Comparison of ENCODE assay signal across 7 mouse cellular contexts in genomic region chr11:75587493-75588284, GRCm38 (mm10). TPM values are rescaled to one million over a fixed set of nuclear protein-coding genes. Genes with fewer than 3 reads are reported as not detected.
A peak's percentile ranks its signal among the peaks of the same experiment; 100 is the strongest.
DNase-seq lines count a peak whose midpoint lies in the region; ATAC-seq lines count a peak whose summit lies in the region.

Gene Pitpna, plus strand, starts transcription at chr11:75588097.

- peaks cover 3% of the 10 kb centered on the region; the same call in 1 of the 2 replicates for H3K4me1 ChIP-seq in embryonic facial prominence, embryonic 11.5 days (ENCODE audit: control insufficient read depth, insufficient read depth, low read length)
- H3K4me1 ChIP-seq in limb, embryonic 11.5 days (ENCODE audit: control insufficient read depth, insufficient read depth, low read length) = peaks cover 12% of the 10 kb centered on the region
- peaks cover 12% of the 10 kb centered on the region for H3K4me1 ChIP-seq in midbrain, embryonic 14.5 days (ENCODE audit: control insufficient read depth, insufficient read depth, low read length)

- peak within 1 kb of the TSS; percentile 92 for H3K4me3 ChIP-seq in embryonic facial prominence, embryonic 11.5 days (ENCODE audit: low read depth, low read length)
- H3K4me3 ChIP-seq in limb, embryonic 11.5 days (ENCODE audit: low read depth, low read length) = peak within 1 kb of the TSS; percentile 96
- H3K4me3 ChIP-seq in midbrain, embryonic 14.5 days (replicated peaks; ENCODE audit: low read depth, low read length) = peak within 1 kb of the TSS; percentile 92

- no peaks in the 10 kb centered on the region for H3K27me3 ChIP-seq in embryonic facial prominence, embryonic 11.5 days (ENCODE audit: control insufficient read depth, insufficient read depth, low read length)
- H3K27me3 ChIP-seq in limb, embryonic 11.5 days (ENCODE audit: control insufficient read depth, insufficient read depth, low read length) = no peaks in the 10 kb centered on the region
- H3K27me3 ChIP-seq in midbrain, embryonic 14.5 days (ENCODE audit: control insufficient read depth, insufficient read depth, low read length) = no peaks in the 10 kb centered on the region

- WGBS in embryonic facial prominence, embryonic 11.5 days = 5% methylated on average over 48 of the region's 49 CpGs
- 6% methylated on average over 49 of the region's 49 CpGs for WGBS in limb, embryonic 11.5 days
- WGBS in midbrain, embryonic 14.5 days = 5% methylated on average over 49 of the region's 49 CpGs

- no peaks in the 10 kb centered on the region for H3K9me3 ChIP-seq in embryonic facial prominence, embryonic 11.5 days (replicated peaks; ENCODE audit: control insufficient read depth, low read length)
- no peaks in the 10 kb centered on the region for H3K9me3 ChIP-seq in limb, embryonic 11.5 days (ENCODE audit: control insufficient read depth, low read length)
- no peaks in the 10 kb centered on the region for H3K9me3 ChIP-seq in midbrain, embryonic 14.5 days (ENCODE audit: control insufficient read depth, low read length)

- peak; percentile 98 for DNase-seq in adrenal gland, postnatal 14 days
- DNase-seq in embryonic facial prominence, embryonic 11.5 days (ENCODE audit: low spot score) = peak; percentile 97
- DNase-seq in heart, adult 11 months = peak; percentile 100
- peak; percentile 96 for DNase-seq in kidney, adult 18-20 months
- peak; percentile 94 for DNase-seq in limb, embryonic 11.5 days (ENCODE audit: low spot score)
- peak; percentile 97 for DNase-seq in midbrain, embryonic 14.5 days
- peak; percentile 95 to 97 for DNase-seq in spleen, adult 18-20 months

- peak within 1 kb of the TSS; percentile 86 for H3K9ac ChIP-seq in embryonic facial prominence, embryonic 11.5 days (replicated peaks; ENCODE audit: low read length)
- peak within 1 kb of the TSS; percentile 87 for H3K9ac ChIP-seq in limb, embryonic 11.5 days (ENCODE audit: low read length)
- H3K9ac ChIP-seq in midbrain, embryonic 14.5 days (replicated peaks; ENCODE audit: low read length) = peak within 1 kb of the TSS; percentile 97

- peak within 1 kb of the TSS; percentile 77 for H3K27ac ChIP-seq in embryonic facial prominence, embryonic 11.5 days (replicated peaks; ENCODE audit: low read depth, low read length)
- H3K27ac ChIP-seq in limb, embryonic 11.5 days (replicated peaks; ENCODE audit: low read depth, low read length) = peak within 1 kb of the TSS; percentile 53; the same call in 1 of the 2 replicates
- peak within 1 kb of the TSS; percentile 90 for H3K27ac ChIP-seq in midbrain, embryonic 14.5 days (replicated peaks; ENCODE audit: low read depth, low read length)

- no peaks in the 10 kb centered on the region for H3K36me3 ChIP-seq in embryonic facial prominence, embryonic 11.5 days (replicated peaks; ENCODE audit: control insufficient read depth, insufficient read depth, low read depth, low read length)
- no peaks in the 10 kb centered on the region for H3K36me3 ChIP-seq in limb, embryonic 11.5 days (ENCODE audit: control insufficient read depth, insufficient read depth, low read length)
- peaks cover 6% of the 10 kb centered on the region for H3K36me3 ChIP-seq in midbrain, embryonic 14.5 days (ENCODE audit: control insufficient read depth, insufficient read depth, low read length)

- peak; percentile 86 for ATAC-seq in embryonic facial prominence, embryonic 11.5 days (replicated peaks; ENCODE audit: insufficient number of reproducible peaks, low FRiP score, low TSS enrichment, low read depth)
- peak; percentile 85 for ATAC-seq in limb, embryonic 11.5 days (ENCODE audit: insufficient number of reproducible peaks, low FRiP score, low TSS enrichment, low read depth)
- peak; percentile 95 for ATAC-seq in midbrain, embryonic 14.5 days (ENCODE audit: low FRiP score, low TSS enrichment)

- peak within 1 kb of the TSS; percentile 95 for H3K4me2 ChIP-seq in embryonic facial prominence, embryonic 11.5 days (ENCODE audit: low read depth, low read length)
- H3K4me2 ChIP-seq in limb, embryonic 11.5 days (ENCODE audit: low read depth, severe bottlenecking) = peak within 1 kb of the TSS; percentile 96
- peak within 1 kb of the TSS; percentile 91 for H3K4me2 ChIP-seq in midbrain, embryonic 14.5 days (ENCODE audit: low read length)

RNA-seq across cellular contexts. Expression of gene Pitpna, which starts in this region (rescaled TPM):
- 150 and 164 TPM in 2 replicates for total RNA-seq in adrenal gland, postnatal 14 days (2021)
- polyA plus RNA-seq in embryonic facial prominence, embryonic 11.5 days (2014; fragmentation: Nextera tagmentation; extraction: Ambion mirVana) = 83.0 and 84.2 TPM in 2 replicates
- polyA plus RNA-seq in limb, embryonic 11.5 days (2014; fragmentation: Nextera tagmentation; extraction: Ambion mirVana) = 67.3 and 70.7 TPM in 2 replicates
- polyA plus RNA-seq in midbrain, embryonic 14.5 days (2014; fragmentation: Nextera tagmentation; extraction: Ambion mirVana) = 115 and 120 TPM in 2 replicates

Comparison
In these comparisons a context has a peak if more than half of its experiments do, and no peak if none do; other contexts are left out.
1. Peak in every context shown above with its lines: DNase-seq, ATAC-seq, H3K4me3 ChIP-seq and H3K27ac ChIP-seq.